Mouse (Mus musculus) left cerebral cortex, adult 6 months (tissue): Measurements from ENCODE around the gene Zbtb18. TPM values are rescaled to one million over a fixed set of nuclear protein-coding genes. Genes with fewer than 3 reads are reported as not detected.

ENCODE experiments used
- long read RNA-seq, 2 experiments: library from polyadenylated mRNA; unstranded; transcript quantifications; one replicate each; pipeline ENCODE4 v2.0.0; 2019 to 2020
- polyA plus RNA-seq: library from polyadenylated mRNA; unstranded; fragments of <200 nt; fragmentation: Nextera tagmentation; gene quantifications from 2 replicates; pipeline ENCODE4 v1.2.3, GENCODE M21; 2021

Zbtb18 gene
- 22.2 and 22.7 TPM in 2 replicates for polyA plus RNA-seq
- long read RNA-seq, experiment 1, full-length matches to known transcripts: 36 of 36 reads
- long read RNA-seq, experiment 1, partial matches to known transcripts: 0 of 36 reads
- long read RNA-seq, experiment 1, other reads (novel, unspliced or antisense): 0 of 36 reads
- long read RNA-seq, experiment 2, full-length matches to known transcripts: 64 of 66 reads
- long read RNA-seq, experiment 2, partial matches to known transcripts: 1 of 66 reads
- long read RNA-seq, experiment 2, other reads (novel, unspliced or antisense): 1 of 66 reads

DNA sequence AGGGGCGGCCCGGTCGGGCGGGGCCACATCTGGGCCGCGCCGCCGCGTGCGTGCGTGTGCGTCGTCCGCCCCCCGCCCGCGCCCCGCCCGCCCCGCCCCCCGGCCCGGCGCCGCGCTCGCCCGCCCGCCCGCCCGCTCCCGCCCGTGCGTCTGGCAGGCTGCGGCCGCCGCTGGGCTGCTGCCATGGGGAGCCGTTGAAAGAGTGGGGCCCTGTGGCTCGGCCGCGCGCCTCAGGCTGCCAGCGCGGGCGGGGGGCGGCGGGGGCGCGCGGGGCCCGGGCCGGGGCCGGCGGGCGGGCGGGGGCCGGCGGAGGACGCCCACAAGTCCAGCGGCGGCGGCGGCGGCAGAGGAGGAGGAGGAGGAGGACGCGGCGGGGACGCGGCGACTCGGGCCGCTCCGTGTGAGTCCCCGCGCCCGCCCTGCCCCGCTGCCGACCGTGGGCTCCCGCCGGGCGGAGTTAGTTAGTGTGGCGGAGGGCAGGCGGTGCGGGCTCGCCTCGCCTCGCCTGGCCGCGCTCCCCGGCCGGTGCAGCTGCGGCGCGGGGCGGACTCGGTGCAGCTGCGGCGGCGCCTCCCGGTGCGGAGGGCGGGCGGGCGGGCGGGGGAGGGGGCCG is at the start of gene Zbtb18:
Gene Zbtb18, plus strand, starts transcription at position 156 of the 613 bp plus-strand sequence.

Other genes with a start within 250 kb of the Zbtb18 start
- gene Akt3, start 184.1 kb upstream of the Zbtb18 start, polyA plus RNA-seq: 17.0 and 21.2 TPM in 2 replicates